Mouse (Mus musculus): Measurements from ENCODE around the gene Cox4i2.
A peak's percentile ranks its signal among the peaks of the same experiment; 100 is the strongest.

Gene Cox4i2

DNA sequence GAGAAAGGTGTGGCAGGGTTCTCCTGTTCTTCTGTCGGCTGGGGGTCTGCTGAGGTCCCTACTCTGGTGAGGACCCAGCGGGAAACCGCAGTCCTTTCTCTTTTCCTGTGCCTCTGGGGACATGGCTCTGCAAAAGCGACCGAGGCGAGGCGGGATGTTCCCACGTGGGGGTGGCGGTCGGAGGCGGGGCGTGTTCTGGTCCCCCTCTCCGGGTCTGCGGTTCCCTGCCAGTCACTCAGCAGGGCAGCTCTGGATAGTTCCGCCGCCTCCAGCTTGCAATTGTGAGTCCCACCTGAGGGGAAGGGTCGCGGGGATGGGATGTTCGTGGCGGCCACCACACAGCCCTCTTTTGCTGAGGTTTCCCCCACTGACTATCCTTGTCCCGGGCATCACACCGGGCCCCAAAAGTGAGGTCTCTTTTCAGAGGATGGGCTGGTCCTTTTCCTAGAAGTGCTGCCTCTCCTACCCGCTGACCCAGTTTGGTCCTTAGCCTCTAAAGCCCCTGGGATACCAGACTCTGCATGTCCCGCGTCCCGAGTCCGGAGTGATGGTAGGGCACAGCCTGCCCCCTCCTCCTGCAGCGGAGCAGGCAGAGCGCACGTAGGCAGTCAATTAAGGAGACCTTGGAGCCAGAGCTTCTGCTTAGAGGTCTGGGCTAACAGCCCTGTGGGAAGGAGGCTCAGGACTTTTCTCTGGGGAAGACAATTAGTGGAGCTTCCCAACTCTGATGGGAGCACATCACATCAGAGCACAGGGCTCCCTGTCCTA lies at the start of gene Cox4i2:
Cox4i2 (plus strand) TSS at position 230 of the 768 bp plus-strand sequence.
- no peak for DNase-seq (ENCODE audit: low read depth, low spot score)

DNA sequence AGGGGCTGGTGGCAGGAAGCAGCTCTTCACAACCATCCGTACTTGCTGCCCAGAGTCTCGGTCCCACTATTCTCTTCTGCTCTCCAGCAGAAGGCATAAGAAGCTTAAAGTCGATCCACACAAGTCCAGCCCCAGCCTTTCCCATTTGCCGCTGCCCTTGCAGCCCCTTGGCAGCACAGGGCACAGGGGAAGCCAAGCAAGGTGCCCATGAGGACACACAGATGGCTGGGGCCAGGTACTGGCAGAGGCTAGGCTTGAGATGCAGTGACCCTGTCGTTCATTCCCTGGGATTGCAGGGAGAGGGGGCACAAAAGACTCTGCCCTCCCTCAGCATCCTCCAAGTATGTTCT lies 49.7 kb upstream of the Cox4i2 start:
- no peak for DNase-seq (ENCODE audit: low read depth, low spot score)

DNA sequence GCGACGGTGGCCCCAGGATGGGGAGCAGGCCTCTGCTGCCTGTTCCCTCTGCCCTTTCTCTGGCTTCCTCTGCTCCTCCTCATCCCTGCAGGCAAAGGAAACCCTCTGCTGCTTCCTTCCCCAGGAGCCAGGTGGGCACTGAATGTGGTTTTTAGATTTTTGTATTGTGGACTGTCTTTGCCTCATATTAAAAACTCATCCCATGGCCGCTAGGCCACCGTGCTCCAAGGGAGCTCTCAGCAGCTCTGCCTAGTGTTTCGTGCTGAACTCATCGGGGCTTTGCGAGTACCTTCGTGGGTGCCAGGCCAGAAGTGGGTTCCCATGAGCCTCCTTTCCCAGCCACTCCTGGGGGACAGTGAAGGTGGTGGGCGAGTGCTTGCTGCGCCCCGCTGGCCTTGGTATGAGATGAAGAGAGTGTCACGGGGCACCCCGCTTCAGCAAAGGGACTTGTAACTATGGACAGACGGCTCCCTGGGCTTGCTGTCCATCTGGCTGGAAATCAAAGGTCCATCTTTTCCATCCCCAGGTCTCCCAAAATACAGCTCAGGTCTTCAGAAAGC lies 49.1 kb upstream of the Cox4i2 start:
- DNase-seq (ENCODE audit: low read depth, low spot score), result no peak

DNA sequence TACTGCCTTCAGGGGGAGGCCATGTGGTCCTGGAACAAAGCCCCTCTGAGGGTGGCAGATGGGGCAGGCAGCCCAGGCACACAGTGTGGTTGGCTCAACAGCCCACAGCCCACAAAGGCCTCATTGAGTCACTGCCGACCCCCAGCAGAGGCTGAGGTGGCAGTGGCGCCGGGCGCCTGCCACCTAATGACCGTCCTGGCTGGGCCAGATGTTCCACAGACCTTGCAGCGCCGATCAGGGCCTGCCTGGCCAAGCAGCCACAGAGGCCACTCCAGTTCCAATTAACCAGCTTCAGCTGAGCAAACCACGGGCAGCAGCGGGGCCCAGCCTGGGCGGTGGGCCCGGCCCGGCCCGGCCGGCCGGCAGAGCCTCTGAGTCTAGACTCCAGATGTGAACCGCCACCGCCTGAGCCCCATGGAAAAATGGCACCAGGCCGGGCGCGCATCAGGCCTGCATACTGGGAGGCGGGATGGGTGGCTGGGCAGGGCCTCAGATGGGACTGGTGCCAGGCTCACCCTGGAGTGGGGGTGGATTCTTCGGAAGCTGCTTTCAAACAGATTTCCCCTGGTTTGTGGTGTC lies 47.9 kb upstream of the Cox4i2 start:
- peak; percentile 59 for DNase-seq (ENCODE audit: low read depth, low spot score)

DNA sequence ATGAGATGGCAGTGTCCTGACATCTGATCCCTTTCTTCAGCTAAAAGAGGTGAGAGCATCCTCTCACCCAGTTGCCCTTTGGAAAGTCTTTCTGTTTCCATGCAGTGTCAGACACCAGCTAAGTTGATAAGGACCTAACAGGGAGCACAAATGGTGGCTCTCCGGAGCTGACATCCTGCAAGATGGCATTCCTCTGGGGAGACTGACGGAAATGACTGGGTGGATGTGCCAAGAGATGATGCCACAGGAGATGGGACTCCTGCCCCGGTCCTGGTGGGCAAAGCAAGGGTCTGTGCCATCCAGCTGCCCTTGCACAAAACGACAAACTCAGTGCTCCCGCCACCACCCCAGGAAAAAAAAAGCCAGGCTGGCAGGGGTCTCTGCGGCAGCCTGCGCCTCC lies 46.8 kb upstream of the Cox4i2 start:
- DNase-seq (ENCODE audit: low read depth, low spot score), result no peak

DNA sequence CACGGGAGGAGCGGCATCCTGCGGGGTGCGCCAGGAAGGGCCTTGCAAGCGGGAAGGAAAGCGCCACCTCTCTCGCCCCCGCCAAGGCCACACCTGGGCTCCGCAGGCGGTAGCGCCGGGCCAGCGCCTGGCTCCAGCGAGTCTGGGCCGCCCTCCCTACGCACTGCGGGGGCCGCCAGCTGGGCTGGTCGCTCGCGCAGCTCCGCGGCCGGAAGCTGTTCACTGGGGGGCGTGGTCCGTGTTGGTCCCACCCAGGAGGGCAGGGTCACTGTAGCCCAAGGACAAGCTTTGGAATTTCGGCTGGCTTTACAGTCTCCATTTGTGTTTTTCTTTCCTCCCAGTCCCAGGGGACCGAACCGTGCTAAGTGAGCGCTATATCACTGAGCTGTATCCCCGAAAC lies 46.3 kb upstream of the Cox4i2 start:
- DNase-seq (ENCODE audit: low read depth, low spot score), result peak; percentile 87

DNA sequence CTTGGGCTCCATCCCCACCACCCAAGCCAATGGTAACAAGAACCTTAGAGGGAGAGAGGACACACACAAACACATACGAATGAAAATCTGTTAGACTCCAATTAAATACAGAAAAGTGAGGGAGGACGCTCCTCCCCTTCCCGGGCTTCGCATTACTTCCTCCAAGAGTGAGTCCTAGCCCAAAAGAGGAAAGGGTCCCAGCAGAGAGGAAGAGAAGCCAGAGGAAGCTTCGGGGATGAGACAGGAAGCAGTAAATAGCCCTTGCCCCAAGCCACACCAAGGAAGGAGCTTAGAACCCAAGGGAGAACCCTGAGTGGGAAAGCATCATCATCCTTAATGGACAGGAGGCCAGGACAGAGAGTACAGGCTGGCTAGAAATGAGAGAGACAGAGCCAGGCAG lies 44.9 kb upstream of the Cox4i2 start:
- no peak for DNase-seq (ENCODE audit: low read depth, low spot score)

DNA sequence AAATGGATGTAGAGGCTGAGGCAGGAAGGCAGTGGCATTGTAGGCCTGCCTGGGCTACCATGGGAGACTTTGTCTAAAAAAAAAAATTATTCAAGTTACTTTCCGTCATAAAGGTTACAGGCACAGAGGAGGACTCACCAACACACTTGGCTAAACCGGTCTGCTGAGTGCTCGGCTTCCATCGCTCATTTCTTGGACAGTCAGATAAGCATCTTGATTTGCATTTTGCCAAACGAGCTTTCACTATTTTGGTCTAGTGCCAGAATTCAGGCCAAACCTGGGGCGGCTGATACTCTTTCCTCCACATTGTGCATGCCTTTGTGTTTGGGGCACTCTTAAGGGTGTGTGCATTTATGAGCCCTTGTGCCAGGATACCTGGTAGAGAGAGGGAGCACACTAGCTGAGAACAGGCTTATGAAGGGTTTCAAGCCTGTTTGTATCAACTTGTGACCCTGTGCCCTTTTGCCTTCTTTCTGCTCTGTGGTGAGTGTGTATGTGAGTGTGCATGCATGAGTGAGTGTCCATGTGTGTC lies 37.7 kb upstream of the Cox4i2 start:
- DNase-seq (ENCODE audit: low read depth, low spot score), result no peak

DNA sequence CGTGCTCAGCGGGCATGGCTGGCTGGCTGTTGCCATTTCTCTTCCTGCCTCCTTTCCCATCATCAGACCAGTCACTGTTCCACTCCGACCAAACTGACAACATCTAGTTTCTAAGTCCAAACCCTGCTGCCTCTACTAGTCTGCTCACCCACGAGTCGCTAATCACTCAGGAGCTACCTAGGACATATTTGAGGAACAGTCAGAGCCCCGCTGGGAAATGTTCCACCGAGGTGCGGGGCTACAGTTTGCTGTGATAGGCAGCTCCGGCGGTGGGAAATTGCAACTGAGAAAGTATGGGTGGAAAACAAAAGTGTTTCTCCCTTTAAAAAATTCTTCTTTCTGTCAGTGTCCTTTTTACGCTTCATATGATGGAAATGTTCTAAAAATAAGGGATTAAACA lies 36.3 kb upstream of the Cox4i2 start:
- DNase-seq (ENCODE audit: low read depth, low spot score), result no peak

DNA sequence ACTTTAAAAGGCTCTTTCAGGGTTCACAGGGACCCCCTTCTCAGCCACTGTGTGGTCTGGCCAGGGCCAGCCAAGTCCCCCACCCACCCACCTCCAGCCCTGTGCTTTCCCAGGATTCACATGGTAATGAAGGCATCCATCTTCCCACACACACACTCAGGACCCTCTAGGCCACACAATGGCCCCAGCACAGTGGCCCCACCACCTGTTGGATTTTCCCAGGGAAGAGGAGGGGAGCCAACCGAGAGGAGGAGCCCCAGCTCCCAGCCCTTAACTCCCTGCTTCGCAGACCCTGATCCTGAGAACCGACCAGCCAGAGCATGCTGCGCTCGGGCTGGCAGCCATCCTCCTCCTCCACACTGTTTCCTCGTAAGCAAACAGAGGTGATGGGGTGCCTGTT lies 35.9 kb upstream of the Cox4i2 start:
- no peak for DNase-seq (ENCODE audit: low read depth, low spot score)

DNA sequence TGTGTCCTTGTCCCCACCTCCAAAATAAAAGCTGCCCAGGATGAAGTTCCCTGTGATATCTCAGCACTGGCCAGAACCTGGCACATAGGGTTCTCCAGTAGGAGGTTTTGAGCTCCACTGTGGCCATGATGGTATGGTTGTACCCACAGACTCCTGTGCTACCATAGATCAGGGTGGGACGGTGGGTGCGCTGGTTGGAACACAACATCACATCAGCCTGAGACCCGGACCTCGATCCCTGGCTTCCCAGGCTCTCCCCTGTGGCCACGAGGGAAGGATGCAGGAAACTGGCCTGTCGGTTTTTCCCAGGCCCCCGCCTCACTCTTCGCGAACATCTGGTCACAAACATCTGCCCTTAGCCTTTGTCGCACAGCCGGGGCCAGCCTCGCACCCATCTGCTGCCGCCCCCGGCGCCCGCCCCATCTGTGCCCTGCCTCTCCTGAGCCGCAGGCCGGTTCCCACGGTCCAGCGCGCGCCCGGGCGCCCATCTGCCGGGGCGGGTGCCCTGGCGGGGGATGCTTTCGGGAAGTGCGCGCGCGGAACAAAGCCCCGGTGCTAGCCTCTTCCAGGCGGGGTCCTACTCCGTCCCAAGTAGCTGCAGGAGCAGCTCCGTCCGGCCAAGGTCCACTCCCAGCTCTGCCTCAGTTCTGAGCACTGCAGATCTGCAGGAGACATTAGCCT lies 30.2 kb upstream of the Cox4i2 start:
- DNase-seq (ENCODE audit: low read depth, low spot score), result no peak

DNA sequence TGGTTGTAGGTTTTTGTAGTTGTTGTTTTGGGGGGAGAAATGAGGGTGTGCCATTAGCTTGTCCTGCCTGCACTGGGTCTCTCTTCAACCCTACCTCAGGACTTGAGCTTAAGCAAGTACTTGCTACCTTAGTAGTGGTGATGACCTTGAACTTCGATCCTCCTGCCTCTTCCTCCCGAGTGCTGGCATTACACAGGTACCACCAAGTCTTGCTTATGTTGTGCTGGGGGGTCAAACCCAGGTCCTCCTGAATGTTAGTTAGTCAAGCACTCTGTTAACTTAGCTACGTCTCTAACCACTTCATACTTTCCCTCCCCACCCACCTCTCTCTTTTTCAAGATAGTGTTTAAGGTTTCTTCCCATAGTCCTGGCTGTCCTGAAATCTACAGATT lies 29.6 kb upstream of the Cox4i2 start:
- DNase-seq (ENCODE audit: low read depth, low spot score), result no peak

DNA sequence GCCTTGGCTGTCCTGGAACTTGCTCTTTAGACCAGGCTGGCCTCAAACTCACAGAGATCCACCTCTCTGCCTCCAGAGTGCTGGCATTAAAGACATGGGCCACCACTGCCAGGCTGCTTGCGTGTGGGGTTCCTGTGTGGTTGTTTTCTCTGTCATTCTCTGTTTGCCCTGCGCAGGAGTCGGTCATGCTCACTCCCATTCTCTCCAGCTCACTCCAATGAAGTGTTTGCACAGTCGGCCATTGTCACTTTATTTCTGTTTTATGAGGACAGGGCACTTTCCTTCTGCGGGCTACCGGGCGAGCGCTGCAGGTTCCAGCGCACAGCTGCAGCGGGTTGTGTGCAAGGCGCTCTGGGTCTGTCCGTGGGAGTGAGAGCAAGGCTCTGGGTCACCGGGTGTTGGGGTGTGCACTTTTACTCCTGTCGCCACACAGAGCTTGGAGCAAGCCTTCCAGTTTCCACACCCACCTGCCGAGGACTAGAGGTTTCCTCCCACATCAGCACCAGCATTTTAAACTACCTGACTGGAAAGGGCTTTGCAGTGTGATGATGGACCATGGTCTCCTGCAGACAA lies 28.7 kb upstream of the Cox4i2 start:
- no peak for DNase-seq (ENCODE audit: low read depth, low spot score)

DNA sequence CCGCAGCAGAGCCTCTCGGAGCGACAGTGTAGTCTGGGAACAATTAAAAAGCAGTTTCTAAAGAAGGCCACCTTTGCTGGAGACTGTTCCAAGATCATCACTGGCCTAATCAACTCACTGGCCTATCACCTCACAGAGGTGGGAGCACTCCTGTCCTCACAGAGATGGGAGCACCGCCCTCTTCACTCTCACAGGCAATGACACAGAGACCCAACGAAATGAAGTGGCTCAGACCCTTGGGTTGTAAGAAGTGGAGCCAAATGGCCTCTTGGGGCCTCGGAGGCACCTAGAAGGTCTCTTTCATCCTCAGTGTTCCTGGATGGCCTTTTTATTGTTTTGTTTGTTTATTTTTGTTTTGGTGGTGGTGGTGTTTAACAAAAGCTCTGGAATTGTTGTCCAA lies 27.8 kb upstream of the Cox4i2 start:
- no peak for DNase-seq (ENCODE audit: low read depth, low spot score)

DNA sequence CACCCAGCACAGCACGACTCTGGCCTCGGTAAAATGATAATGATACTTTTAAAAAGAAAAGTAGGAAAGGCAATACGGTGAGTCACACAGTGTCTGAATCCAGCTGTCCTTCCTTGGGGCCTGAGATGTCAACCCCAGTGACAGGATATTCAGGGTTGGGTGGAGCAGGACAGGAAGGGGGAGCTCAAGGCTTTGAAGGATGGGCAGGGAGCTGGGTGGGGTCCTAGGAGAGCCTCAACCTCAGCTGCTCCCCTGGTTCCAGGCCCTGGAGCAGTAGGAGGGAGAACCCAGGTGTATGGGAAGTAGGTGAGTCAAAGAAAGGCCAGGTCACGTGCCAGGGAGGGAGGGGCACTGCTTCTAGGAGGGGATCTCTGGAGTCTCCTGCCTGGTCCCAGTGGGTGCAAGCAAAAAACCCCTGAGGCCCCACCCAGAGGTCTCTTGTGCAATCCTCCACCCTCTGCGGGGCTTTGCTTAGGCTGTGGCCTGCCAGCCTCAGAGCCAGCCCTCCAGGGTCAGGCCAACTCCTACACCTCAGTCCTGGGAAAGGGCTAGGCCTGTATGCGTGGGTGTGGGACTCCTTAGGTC lies 27.1 kb upstream of the Cox4i2 start:
- DNase-seq (ENCODE audit: low read depth, low spot score), result no peak

DNA sequence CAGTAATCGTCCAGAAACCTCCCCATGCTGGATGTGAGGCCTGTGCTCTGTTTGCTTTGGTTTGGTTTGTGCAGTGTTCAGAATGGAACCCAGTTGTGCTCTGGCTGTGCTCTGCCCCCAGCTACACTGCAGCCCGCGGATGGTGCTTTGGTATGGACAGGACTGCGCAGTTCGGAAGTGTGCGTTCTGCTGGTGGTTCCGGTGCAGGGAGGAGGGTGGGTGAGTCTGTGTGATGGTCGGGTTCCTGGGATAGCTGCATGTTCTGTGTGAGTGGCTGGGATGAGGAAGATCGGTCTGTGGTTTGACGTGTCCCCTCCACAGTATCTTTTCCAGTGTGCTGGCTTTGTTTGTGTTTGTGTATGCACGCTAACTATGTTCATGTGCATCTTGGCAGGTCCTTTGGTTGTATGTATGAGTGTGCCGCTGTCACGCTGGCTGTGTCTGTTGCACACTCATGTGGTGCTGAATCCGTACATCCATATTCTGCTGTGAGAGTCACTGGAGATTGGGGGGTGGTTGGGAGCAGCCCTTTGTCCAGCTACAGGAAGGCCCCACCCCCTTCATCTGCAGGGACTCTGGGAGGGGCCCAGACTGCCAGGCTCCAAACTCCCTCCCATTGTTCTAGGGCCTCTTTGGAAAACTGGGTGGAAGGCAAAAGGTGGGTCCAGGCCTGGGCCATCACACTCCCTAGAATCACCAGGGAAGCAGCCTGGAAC lies 26.0 kb upstream of the Cox4i2 start:
- DNase-seq (ENCODE audit: low read depth, low spot score), result no peak

DNA sequence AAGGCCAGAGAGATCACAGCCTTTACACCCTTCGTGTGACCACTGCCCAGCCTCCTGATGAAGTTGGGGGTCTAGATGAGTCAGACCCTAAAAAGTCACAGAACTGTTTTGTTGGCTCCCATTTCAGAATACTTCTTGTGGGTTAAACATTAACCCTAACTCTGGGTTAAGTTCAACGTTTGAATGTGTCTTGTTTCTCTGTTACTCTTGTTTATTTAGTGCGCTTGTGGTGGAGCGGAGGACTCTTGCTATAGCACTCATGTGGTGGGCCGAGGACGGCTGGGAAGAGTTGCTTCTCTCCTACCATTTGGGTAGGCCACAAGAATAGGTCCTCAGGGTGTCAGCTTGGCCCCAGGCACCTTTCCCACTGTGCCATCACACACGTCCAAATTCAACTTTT lies 25.4 kb upstream of the Cox4i2 start:
- no peak for DNase-seq (ENCODE audit: low read depth, low spot score)

DNA sequence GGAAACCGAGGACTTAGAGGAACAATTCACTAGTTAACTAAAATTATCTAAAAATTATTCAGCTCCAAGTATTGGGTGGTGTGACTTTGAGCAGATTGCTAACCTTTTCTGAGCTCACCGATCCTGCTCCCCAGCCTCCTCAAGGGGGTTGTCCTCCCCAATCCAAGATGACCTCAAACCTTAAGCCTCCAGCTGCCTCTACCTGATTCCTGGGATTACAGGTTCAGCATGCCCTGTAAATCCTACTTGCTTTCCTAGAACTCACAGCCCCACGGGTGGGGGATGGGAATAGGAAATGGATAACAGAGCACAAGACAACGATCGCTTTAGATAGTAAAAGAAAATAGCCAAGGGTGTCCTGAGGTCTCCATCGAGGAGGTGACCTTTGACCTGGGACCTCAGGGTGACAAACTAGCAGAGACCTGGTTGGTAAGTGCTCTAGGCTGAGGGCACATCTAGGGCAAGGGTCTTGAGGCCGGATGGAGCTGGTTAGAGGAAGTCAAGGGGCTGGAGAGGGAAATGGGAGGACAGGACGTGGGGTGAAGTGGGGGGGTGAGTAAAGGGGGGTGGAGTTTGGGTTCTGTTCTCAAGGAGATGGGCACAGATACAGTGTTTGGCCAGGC lies 24.8 kb upstream of the Cox4i2 start:
- no peak for DNase-seq (ENCODE audit: low read depth, low spot score)

DNA sequence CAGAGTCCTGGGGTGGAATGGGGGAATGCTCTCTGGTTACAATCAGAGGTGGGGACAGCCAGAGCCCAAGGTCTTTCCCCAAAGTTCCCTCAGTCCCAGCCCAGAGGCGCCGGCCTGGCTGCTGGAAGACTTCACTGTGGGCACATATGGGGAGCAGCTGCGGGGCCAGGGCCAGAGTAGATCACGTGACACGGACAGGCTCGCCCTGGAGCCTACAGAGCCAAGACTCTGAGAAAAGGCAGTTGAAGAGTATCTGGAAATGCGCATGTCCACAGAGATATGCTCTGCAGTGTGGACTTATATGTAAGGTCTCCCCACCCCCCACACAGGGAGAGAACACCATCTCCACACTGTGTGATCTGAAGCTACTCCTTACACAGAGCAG lies 24.3 kb upstream of the Cox4i2 start:
- peak; percentile 51 for DNase-seq (ENCODE audit: low read depth, low spot score)

DNA sequence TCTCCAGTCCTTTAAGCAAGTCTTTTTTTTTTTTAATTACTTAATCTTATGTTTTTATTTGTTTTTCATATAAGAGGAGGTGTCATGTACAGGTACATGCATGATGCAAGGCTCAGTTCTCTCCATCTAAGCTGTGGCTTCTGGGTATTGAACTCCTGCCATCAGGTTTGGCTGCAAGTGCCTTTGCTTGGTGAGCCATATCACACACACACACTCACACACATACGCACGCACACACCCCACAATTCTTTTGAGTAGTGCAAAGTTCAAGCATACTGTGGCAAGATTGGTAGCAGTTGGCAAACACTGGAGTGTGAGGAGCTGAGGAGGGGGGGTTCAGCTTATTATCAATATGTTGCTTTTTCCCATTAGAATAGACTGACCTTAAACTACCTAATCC lies 20.8 kb upstream of the Cox4i2 start:
- no peak for DNase-seq (ENCODE audit: low read depth, low spot score)

DNA sequence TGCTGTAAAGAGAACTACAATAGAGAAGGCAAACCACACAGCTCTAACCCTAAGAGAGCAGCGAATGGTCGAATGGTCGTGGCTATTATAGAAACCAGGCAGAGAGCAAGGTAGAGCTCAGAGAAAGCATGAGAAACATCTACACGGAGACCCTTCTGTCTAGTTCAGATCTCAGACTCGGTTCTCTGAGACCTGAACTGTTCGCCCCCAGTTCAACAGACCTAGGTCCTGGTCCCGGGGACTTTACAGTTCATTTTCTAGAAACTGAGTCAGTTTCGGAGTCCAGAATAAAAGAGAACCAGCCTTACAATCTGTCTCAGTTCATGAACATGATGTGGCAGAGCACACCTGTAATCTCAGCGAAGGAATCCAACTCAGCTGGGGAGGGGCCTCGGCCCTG lies 19.5 kb upstream of the Cox4i2 start:
- DNase-seq (ENCODE audit: low read depth, low spot score), result no peak

Measured in skeletal muscle tissue, adult 2 months (tissue).